Mouse (Mus musculus): Measurements from ENCODE around the gene Egln1. TPM values are rescaled to one million over a fixed set of nuclear protein-coding genes. Genes with fewer than 3 reads are reported as not detected.

Egln1 gene
- total RNA-seq, 1 experiment from 2014 or later: 57.5 TPM

Other genes with a start within 250 kb of the Egln1 start
- gene Ttc13, start 227.3 kb downstream of the Egln1 start, total RNA-seq (2021): 44.7 and 55.0 TPM in 2 replicates
- gene Arv1, start 227.2 kb downstream of the Egln1 start, total RNA-seq (2021): 13.8 and 14.6 TPM in 2 replicates
- gene Fam89a, start 197.5 kb downstream of the Egln1 start, total RNA-seq (2021): 0.24 TPM in 1 of 2 replicates, not detected in the other
- 2.2 and 3.0 TPM in 2 replicates for gene Trim67, start 156.2 kb downstream of the Egln1 start, total RNA-seq (2021)
- 109 and 119 TPM in 2 replicates for gene Gnpat, start 86.3 kb downstream of the Egln1 start, total RNA-seq (2021)
- gene 2810004N23Rik, start 86.2 kb downstream of the Egln1 start, total RNA-seq (2021): 35.2 and 41.4 TPM in 2 replicates
- gene Exoc8, start 51.6 kb downstream of the Egln1 start, total RNA-seq (2021): 25.2 and 27.7 TPM in 2 replicates
- gene Sprtn, start 51.4 kb downstream of the Egln1 start, total RNA-seq (2021): 19.7 and 24.1 TPM in 2 replicates
- gene Tsnax, start 63.7 kb upstream of the Egln1 start, total RNA-seq (2021): 84.8 and 93.5 TPM in 2 replicates
- gene Disc1, start 104.9 kb upstream of the Egln1 start, total RNA-seq (2021): 2.4 and 2.5 TPM in 2 replicates